Mouse (Mus musculus) 3134 (cell line): ENCODE results near the gene Mboat2.

Experiments
- DNase-seq: peaks from one replicate; pipeline ENCODE4 v3.0.0-alpha.2; 2011; ENCODE audit warnings: low spot score; ENCODE audit not compliant: insufficient read length; ENCODE audit errors: extremely low read depth

The Mboat2 gene

DNA sequence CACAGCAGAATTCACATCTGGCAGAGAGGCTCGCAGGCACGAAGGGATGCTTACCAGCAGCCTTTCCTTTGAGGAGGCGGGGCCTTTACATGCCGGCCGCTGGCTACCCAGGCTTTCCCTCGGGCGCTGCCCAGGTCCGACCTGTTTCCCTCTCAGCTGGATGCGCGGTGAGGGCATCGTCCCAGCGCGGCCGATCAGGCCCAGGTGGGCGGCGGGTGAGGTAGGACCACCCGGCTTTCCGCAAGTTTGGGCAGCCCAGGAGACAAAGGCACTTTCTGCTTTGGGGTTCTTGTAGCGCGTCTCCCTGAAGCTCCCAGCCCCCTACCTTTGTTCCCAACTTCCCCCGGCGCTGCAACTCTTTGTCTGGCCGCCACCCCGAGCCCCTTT, at the start of gene Mboat2:
Gene Mboat2, plus strand, starts transcription at position 114 of the 387 bp plus-strand sequence.
- DNase-seq, result no peak

DNA sequence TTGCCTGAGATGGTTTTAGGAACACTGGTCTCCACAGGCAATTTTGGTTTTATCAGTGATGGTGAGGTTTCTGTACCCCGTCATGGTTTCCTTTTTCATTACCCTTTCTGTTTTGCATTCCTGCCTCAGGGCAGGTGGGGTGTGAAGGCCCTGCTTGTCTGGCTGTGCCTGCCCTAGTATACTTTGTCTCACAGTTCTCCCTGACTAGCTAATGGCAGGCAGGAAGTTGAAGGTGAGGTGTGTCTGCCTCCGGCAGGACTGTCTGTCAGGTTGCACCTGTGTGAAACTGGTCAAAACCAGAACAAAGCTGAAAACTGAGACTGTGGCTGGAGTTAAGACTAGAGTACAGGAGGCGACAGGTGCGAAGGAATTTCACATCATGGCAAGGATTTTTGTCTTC, 46.9 kb upstream of the Mboat2 start:
- DNase-seq, result no peak

DNA sequence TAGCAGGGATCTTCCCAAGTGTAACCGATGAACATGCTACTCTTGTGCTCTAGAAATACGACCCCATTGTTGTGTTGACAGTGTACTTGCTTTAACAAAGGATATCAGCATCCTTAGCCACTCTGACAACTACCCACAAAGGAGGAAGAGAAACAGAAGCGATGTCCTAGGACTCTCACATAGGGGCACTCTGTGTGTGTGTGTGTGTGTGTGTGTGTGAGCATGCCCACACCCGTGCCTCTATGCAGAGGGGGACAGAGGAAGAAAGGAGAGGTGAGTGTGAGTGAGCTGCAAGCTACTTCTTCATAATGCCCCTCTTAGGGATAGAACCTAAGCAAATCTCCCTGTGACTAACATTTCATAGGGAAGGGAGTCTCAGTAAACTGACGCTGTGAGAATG, 44.8 kb upstream of the Mboat2 start:
- DNase-seq, result no peak

DNA sequence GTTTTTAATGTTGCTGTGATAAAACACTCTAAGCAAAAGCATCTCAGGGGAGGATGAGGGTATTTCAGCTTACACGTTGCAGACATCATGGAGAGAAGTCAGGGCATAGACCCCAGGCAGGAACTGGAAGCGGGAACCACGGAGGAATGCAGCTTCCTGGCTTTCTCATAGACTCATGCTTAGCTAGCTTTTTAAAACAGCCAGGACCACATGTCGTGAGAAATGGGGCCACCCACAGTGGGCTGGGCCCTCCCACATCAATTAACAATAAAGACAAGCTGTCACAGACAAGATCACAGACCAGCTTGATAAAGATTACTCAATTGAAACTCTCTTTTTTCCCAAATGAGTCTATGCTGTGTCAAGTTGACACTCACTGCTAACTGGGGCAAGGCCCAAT, 44.4 kb upstream of the Mboat2 start:
- DNase-seq, result no peak

DNA sequence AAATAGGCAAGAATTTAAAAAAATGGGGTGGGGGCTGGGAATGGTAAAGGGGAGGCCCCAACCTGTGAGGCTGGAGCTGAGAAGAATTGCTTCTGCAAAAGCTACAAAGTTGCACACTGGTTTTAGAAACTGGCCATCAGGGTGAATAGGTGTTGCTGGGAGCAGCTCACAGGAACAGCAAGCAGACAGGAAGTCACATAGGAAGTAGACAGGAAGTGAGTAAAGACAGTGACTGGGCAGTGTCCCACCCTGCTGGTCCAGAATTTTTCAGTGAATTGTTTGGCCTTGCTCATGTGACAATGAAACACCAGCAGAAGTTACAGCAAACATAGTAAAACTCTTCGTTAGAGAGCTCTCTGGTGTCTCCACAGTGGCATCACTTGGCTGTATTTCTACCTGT, 41.0 kb upstream of the Mboat2 start:
- no peak for DNase-seq

DNA sequence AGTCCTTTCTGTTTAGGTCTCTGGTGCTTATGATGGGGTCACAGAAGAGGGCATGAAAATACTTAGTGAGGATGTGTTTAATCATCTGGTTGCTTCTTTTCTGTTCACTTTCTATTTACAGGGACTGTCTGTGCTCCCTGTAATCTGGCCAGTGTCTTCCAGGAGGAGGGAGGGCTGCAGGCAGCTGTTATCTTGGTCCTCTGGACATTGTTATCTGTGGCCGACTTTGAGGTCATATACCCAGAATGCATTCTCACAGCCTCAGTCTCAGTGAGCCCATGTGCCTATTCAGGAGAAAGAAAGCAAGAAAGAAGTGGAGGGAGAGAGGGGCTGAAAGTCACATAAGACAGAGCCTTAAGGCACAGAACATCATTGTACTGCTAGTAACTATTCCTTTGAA, 19.4 kb upstream of the Mboat2 start:
- DNase-seq, result no peak

DNA sequence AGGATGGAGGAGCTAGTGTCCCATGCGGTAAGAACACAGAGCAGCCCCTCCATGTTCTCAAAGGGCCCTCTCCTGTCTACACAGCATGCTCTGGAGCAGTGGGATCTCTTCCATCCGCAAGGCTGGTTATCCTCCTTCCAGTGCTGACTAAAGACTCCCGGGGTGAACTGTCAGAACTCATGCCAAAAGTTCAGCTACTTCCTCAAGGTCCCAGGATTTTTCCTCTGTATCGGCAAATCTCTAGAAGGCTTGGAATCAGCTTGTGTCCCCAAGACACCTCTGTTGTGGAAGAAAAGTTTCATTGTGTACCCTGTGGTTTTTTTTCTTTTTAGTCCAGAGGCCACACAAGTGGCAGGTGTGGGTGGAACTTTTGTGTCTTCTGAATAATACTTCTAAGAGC, 18.8 kb upstream of the Mboat2 start:
- DNase-seq, result no peak

DNA sequence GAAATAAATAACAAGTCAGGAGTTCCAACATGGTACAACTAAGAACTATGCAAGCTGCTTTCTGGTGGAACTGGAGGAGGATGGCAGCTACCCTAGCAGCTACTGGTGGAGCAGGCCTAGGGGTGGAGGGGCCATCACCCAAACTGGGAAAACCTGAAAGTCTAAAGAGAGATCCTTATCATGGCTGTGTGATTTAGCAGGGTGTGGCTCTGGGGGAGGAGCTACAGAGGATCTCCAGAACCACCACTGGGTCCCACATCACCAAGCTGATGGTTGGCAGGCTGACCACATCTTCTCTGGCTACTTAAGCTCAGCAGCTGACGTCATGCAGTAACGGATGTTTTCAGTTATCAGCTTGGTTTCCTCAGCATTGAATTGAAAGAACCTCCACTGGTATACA, 7.8 kb upstream of the Mboat2 start:
- no peak for DNase-seq

DNA sequence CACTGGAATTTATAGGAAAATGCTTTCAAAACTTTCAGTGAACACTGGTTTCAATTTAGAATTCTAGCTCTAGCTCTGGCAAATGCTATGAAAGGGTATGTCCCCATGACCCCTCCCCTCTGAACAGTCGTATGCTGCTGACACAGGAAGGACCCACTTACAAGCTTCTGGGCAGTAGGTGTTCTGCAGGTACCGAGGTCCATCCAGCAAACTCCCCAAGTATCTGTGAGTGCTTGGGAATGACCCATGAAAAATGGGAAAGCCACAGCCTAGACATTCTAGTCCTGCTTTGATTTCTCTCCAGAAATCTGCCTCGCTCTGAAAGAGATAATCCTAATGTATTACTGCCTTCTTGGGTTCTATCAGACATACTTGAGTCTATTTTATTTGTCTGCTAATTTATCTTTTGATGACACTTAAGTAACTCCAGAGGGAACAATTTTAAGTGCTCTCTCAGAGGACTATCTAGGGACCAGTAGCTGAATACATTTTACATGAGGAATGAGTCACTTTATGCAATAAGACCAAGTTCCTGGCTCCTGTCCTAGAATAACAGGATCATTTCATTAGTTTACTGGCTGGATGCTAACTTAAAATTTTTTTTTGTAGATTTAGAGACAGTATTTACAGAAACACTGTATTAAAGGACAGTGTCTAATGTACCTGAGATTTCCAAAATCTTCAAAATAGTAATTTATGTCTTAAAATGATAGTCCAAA, 6.9 kb upstream of the Mboat2 start:
- DNase-seq, result no peak

DNA sequence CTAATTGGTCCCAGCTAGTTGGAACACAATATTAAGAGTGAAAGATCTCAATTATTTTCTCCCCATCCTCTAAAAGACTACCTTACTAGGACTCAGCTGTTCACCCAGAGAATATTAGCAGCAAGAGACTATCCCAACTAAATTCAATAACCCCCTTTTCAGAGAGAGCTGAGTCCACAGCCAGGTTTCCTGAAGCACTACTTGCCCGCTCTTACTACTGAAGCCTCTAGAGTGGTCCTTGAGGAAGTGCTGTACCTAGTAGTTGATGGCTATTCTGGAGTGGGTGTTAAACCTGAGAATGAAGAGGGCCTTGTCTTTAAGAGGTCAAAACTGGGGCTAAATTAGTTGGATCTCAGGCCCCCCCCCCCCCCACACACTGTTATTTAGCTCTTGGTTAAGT, 593 bp upstream of the Mboat2 start:
- DNase-seq, result no peak

DNA sequence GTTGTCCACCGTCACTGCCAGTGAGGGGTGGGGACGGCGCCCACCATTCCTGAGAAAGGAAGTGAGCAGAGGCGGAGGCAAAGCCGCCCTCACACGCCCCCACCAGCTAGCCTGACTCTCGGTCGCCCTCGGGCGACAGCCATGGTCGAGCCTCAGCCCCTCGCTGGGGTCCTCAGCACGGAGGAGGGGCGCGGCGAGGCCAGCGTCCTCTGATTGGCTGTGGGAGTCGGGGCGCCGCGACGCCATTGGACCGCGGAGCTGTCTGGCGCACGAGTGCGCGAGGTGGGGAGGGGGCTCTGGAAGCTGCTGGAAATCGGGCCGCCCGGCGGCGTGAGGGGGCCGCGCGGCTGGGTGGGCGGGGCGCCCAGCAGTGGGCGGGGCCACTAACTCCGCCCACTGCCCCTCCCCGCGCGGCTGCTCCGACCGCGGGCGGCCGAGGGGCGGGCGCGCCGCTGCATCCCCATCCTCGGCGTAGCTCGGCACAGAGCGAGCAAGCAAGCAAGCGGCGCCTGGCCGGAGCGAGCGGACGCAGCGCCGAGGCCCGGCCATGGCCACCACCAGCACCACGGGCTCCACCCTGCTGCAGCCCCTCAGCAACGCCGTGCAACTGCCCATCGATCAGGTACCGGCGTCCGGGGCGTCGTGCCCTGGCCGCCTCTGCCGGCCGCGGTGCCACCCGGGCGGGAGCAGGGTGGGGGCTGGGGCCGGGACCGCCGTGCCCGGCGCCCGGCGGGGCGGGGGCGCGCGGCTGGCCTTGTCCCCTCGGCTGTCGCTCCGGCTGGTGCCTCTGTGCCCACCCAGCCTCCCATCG, 679 bp downstream of the Mboat2 start:
- DNase-seq, result no peak

DNA sequence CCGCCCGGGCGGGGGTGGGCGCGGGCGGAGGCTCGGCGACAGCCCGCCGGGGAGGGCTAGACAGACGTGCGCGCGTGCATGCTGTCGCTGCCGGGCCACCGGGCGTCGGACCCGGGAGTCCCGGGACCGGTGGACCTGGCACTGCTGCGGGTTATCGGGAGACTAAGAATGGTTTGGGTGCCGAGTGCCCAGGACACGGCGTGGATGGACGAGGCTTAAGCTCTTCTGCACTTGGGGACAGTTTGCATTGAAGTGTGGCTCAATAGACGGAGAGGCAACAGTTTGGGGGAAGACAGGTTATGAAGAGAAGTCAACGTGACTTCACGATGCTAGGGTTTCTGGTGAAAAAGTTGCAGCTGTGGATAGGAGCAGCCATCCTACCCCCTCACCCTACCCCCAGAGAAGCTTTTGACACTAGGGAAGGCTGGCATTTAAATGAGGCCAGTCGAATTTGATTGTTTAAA, 1.3 kb downstream of the Mboat2 start:
- DNase-seq, result no peak

DNA sequence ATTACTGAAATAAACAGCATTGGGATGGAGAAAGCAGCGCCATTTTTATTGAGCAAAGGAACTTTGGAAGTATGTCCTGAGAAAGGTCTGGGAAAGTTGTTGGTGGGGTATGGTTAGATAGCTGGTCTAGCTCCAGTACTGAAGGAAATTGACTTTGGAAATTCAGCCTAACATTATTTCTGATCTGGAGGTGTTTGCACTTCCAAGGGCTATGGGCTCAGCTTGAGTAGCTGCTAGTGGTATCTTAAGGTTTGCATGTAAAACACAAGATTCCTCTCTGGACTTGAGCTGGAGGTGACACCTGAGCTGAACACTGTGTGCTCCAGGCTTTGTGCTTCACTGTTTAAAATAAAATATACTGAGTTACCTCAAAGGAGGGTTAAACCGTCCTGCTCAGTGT, 1.8 kb downstream of the Mboat2 start:
- no peak for DNase-seq

DNA sequence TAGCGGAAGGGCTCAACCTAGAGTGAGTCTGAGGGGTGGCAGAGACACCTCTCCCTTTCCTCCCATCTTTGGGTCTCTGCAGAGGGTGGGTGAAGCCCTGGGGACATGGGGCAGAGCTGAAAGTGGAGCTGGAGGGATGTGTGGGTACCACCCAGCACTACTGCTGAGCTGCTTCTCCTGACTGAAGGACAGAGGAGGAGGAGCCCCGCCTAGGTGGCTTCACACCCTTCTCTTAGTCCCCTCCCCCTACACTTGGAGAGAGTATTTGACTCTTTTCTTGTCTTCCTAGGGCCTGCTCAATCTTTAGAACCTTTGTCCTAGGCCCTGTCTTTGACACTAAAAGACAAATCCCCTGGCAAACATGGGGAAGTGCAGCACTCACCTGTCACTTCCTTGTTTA, 7.3 kb downstream of the Mboat2 start:
- DNase-seq, result no peak

DNA sequence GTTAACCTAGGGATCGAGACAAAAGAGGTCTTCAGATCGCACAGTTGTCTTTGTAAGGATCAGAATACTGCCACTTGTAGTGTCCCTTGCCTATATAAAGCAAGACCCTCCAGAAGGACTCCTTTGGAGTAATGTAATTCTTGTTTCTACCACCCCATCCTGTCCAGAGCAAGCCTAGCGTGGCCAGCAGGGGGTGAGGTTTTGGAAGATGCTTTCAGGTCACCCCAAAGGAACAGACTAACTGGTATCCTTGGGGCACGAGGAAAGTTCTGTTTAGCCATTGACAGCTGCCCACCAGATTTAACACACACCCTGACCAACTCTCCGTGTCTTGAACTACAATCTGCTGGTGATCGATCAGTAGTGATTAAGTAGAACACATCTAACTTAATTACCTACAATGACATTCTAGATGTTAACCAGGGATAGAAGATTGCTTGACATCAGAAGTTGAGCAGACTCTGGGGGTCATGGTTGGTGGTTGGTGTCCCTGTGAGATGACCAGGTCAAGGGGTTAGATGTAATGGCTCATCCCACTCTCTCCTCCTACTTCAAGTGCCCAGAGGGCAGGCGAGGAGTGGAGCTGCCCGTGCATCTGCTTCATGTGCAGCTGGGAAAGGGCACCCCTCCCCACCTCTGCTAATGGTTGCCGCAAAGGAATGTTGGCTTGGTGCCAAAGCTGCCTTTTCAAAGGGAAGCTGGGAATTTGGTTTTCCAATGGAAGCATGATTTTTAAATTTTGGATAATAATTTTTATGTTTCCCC, 10.6 kb downstream of the Mboat2 start:
- no peak for DNase-seq

DNA sequence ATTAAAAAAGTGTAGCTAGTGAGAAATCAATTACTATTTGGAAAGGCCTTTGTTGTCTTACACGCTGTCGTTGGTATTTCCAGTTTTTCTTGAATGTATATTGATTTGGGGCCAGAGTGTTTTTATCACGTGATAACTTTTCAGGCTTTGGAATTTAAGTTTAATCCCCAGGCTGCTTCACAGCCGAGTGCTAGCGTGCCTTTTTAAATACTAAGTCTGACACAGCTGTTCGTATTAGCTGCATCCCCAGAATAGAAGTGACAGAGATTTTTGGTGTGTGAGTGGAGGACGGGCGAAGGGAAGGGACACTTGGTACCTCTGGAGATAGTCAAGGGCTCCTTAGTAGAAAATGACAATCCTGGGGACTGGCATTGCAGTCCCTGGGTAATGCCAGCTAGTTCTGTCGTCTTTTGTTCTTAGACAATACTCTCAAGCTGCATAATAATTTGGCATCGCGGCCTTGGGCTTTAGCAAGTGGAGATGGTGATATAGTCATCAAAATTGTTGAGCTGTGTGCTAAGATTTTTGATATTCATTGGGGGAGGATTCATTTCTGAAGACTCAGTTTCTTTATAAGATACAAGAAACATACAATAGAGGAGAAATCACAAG, 11.7 kb downstream of the Mboat2 start:
- DNase-seq, result no peak

DNA sequence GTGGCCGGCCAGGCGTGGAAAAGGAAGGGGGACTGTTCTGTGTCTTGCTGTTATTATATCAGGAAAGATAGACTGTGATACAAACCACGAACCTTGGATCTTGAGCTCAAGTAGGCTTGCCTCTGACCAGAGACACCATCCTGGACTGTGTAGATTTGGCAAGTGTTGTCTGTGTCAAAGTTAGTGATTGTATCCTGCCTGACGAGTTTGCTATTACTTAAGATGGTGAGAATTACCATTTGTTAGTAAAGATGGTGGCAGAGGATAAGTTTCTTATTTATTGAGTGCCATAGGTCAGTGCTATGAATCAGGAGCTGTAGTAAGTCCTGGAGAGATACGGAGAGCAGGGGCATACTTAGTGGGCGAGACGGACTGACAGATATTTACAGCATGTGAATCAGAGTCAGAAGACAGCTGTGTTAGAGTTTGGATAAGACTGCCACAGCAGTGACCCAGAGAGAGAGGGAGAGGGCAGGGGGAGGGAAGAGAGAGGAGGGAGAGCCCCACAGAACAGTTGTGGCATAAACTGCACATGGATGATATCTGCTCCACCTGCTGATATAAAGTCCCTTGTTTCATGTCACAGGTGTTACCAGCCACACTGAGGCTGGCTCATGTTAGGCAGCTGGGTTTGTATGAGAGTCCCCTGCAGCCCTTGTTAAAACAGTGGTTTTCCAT, 12.9 kb downstream of the Mboat2 start:
- no peak for DNase-seq

DNA sequence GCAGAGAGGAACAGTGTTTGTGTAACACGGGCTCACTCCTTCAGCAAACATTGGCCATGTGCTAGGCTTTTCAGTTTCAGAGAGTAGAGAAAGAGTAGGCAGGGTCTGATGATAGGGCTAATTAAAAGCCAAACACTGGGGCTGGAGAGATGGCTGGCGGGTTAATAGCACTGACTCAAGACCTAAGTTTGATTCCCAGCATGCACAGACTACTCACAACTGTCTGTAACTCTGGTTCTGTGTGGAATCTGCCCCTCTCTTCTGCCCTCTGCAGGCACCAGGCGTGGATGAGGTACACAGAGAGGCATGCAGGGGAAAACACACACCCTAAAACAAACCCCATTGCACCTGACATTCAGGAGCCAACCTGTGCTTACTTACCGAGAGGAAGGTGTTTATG, 14.7 kb downstream of the Mboat2 start:
- no peak for DNase-seq

DNA sequence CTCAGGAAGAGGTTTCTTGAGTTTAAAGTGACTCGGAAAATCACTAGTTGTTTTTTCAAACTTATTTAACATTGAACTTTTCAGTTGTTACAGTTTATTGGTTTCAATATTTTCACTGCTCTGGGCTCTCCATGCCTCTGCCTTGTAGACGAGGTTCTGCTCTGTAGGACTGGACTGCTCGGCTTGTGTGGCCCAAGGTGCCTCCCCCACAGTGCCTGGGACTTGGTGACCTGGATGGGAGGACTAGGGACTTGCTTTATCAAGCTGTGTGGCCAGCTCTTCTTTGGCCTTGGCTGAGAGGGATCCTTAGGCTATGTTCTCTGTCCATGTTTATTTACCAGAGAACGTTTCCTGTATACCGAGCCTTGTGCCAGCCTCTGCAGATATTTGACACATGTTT, 17.4 kb downstream of the Mboat2 start:
- no peak for DNase-seq

DNA sequence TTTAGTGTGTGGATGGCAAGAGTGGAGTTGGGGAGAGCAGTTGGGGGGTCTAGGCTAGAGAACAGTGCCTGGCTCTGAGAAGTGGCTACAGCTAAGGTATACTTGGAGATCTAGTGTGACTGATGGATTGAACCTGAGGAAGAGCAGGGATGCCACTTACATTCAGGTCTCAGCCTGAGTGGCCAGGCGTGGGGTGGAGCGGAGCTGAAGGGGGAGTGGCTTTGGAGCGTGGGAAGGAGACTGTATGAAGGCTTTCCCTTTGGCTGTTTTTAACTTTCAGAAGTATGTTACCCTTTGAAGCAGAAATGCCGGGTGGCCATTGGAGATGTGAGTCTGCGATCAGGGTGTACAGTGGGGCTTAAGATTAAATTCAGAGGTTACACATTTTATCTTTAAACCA, 26.7 kb downstream of the Mboat2 start:
- DNase-seq, result no peak

DNA sequence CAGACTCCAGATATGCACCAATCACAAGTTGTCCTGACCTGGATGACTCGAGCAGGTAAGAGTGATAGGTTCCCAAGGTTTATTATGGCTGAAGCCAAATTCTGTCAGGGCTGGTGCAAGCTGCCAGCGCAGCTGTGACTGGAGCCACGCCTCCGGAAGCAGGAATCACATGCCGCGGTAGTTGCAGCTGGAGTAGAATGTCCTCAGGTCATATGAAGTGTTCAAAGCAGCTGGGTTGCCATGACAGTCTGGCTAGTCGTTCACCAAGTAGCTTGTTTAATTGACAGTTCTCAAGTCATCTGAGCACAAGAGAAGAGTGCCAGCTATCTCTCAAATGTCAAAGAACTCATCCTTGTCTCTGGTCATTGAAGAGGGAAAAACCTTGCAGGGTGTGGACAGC, 28.7 kb downstream of the Mboat2 start:
- no peak for DNase-seq
